Mouse (Mus musculus): ENCODE measurements around the gene Nudcd2. TPM values are rescaled to one million over a fixed set of nuclear protein-coding genes. Genes with fewer than 3 reads are reported as not detected.

Gene Nudcd2
- polyA plus RNA-seq, 1 experiment from 2014 or later: 52.3 TPM

DNA sequence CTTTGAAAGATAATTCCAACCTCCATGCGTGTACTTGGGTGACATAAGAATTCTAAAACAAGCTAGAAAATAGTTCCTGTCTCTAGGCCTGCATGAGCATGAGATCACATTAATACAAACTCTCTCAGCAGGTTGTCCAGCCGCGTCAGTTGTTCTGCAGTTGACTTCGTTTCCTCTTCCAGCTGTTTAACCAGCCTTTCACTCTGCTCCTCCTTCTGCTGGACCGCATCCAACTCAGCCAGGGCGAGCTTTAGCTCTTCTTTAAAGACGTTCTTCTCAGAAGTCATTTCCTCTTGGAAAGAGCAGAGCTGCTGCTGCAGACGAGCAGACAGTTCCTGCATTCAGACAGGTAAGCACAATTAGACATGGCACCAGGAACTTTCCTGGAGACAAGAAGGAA is 19.6 kb upstream of the Nudcd2 start:
- WGBS: 79% methylated on average over 8 of the region's 8 CpGs
- H3K4me1 ChIP-seq (ENCODE audit: control insufficient read depth, insufficient read depth, low read length): no peaks in the 10 kb centered on the region
- H3K4me3 ChIP-seq (ENCODE audit: low read depth, low read length): no peak overlapping the region
- no peak overlapping the region for H3K4me2 ChIP-seq (ENCODE audit: low read depth, low read length)
- ATAC-seq (ENCODE audit: low read depth): no peak
- no peaks in the 10 kb centered on the region for H3K9me3 ChIP-seq (ENCODE audit: control insufficient read depth, low read length)
- no peaks in the 10 kb centered on the region for H3K36me3 ChIP-seq (ENCODE audit: control insufficient read depth, insufficient read depth, low read length)
- no peak overlapping the region for H3K27ac ChIP-seq (ENCODE audit: low read depth, low read length)
- no peaks in the 10 kb centered on the region for H3K27me3 ChIP-seq (ENCODE audit: control insufficient read depth, insufficient read depth, low read length)
- no peak overlapping the region for H3K9ac ChIP-seq (replicated peaks; ENCODE audit: low read depth, low read length)

- WGBS: 97% methylated on average over 5 of the region's 5 CpGs
- no peak for ATAC-seq (ENCODE audit: low read depth)
- no peak overlapping the region for H3K4me2 ChIP-seq (ENCODE audit: low read depth, low read length)
- no peaks in the 10 kb centered on the region for H3K36me3 ChIP-seq (ENCODE audit: control insufficient read depth, insufficient read depth, low read length)
- H3K4me1 ChIP-seq (ENCODE audit: control insufficient read depth, insufficient read depth, low read length): no peaks in the 10 kb centered on the region
- no peaks in the 10 kb centered on the region for H3K27me3 ChIP-seq (ENCODE audit: control insufficient read depth, insufficient read depth, low read length)
- H3K9ac ChIP-seq (replicated peaks; ENCODE audit: low read depth, low read length): no peak overlapping the region
- no peaks in the 10 kb centered on the region for H3K9me3 ChIP-seq (ENCODE audit: control insufficient read depth, low read length)
- no peak overlapping the region for H3K4me3 ChIP-seq (ENCODE audit: low read depth, low read length)
- no peak overlapping the region for H3K27ac ChIP-seq (ENCODE audit: low read depth, low read length)
Measured at GRCm38 (mm10) chr11:40715524-40715923, 17.9 kb upstream of the Nudcd2 start.

GRCm38 (mm10) chr11:40718324-40718723 is 15.1 kb upstream of the Nudcd2 start:
- Histone ChIP-seq H3K9me3 (ENCODE audit: control insufficient read depth, low read length) (no peaks in the 10 kb centered on the region), H3K27me3 (ENCODE audit: control insufficient read depth, insufficient read depth, low read length) (no peaks in the 10 kb centered on the region), H3K27ac (ENCODE audit: low read depth, low read length) (no peak overlapping the region), H3K36me3 (ENCODE audit: control insufficient read depth, insufficient read depth, low read length) (no peaks in the 10 kb centered on the region), H3K4me3 (ENCODE audit: low read depth, low read length) (no peak overlapping the region), H3K9ac (replicated peaks; ENCODE audit: low read depth, low read length) (no peak overlapping the region), H3K4me2 (ENCODE audit: low read depth, low read length) (no peak overlapping the region), H3K4me1 (ENCODE audit: control insufficient read depth, insufficient read depth, low read length) (no peaks in the 10 kb centered on the region)
- no peak for ATAC-seq (ENCODE audit: low read depth)

DNA sequence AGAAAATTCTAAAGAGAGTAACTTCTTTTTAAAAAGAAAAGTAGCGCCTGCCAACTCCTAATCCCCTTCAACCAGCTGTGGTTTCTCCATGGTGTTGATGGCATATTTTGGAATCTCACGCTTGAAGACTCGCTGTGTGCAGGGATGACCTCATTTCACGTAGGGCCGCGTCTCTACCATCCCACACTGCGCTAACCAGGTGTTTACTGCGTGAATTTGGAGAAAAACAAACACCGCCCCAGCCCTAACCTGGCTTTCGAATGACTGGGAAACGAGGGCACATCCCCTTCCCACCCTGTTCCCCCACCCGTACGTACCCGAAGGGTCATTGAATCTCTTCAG is 499 bp upstream of the Nudcd2 start:
- peak; percentile 32 for ATAC-seq (ENCODE audit: low read depth)
- Histone ChIP-seq H3K4me2 (ENCODE audit: low read depth, low read length) (peak overlapping the region; percentile 58), H3K27ac (ENCODE audit: low read depth, low read length) (no peak overlapping the region), H3K9me3 (ENCODE audit: control insufficient read depth, low read length) (no peaks in the 10 kb centered on the region), H3K4me3 (ENCODE audit: low read depth, low read length) (peak overlapping the region; percentile 74), H3K9ac (replicated peaks; ENCODE audit: low read depth, low read length) (no peak overlapping the region), H3K27me3 (ENCODE audit: control insufficient read depth, insufficient read depth, low read length) (no peaks in the 10 kb centered on the region), H3K36me3 (ENCODE audit: control insufficient read depth, insufficient read depth, low read length) (peaks cover 14% of the 10 kb centered on the region), H3K4me1 (ENCODE audit: control insufficient read depth, insufficient read depth, low read length) (peaks cover 9% of the 10 kb centered on the region)
- 2% methylated on average over 14 of the region's 14 CpGs for WGBS

DNA sequence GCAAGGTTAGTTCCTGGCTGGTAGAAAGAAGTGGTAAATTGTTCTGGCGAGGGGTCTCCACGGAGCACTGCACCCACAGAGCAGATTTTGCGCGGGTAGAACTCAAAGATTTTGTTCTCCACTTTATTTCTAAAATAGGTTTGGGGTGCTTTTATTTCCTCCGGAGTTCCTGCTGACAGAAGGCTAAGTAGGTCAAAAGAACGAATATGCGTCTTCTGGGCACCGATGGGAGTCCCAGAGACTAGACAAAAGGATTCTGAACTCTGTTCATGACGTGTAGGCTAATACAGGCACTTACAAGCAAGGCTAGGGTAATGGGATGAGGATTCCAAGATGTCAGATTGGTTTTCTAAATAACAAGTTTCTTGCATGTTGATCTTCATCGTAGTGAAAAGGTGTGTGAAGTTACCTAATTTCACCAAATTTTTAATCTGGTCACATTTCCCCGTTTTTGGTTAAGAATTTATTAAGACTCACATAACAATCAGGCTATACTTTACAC is 835 bp downstream of the Nudcd2 start:
- Histone ChIP-seq H3K9me3 (ENCODE audit: control insufficient read depth, low read length) (no peaks in the 10 kb centered on the region), H3K27me3 (ENCODE audit: control insufficient read depth, insufficient read depth, low read length) (no peaks in the 10 kb centered on the region), H3K27ac (ENCODE audit: low read depth, low read length) (peak overlapping the region; percentile 83; the same call in 1 of the 2 replicates), H3K9ac (replicated peaks; ENCODE audit: low read depth, low read length) (peak overlapping the region; percentile 90), H3K4me1 (ENCODE audit: control insufficient read depth, insufficient read depth, low read length) (peaks cover 9% of the 10 kb centered on the region), H3K4me2 (ENCODE audit: low read depth, low read length) (peak overlapping the region; percentile 83), H3K4me3 (ENCODE audit: low read depth, low read length) (peak overlapping the region; percentile 74), H3K36me3 (ENCODE audit: control insufficient read depth, insufficient read depth, low read length) (peaks cover 25% of the 10 kb centered on the region)
- WGBS: 7% methylated on average over 11 of the region's 11 CpGs
- ATAC-seq (ENCODE audit: low read depth): no peak

DNA sequence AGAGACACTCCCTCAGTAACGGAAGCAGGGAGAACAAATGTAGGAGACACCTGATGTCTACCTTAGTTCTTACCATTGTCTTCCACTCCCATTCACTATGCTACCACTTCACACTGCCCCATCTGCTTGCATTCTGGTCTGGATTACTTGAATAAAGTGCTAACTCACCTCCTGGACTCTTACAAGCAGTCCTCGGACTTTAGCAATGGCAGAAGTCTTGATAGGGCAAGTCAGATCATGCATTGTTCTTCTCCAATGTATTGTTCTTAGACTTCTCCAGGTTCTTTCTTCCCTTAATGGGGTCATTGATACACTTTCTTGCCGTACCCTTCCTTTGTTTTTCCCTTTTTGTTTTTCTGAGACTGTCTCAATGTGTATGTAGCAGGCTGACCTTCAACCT is 3.9 kb downstream of the Nudcd2 start:
- no peak overlapping the region for H3K9ac ChIP-seq (replicated peaks; ENCODE audit: low read depth, low read length)
- no peaks in the 10 kb centered on the region for H3K27me3 ChIP-seq (ENCODE audit: control insufficient read depth, insufficient read depth, low read length)
- H3K4me3 ChIP-seq (ENCODE audit: low read depth, low read length): no peak overlapping the region
- no peak overlapping the region for H3K4me2 ChIP-seq (ENCODE audit: low read depth, low read length)
- no peak for ATAC-seq (ENCODE audit: low read depth)
- no peak overlapping the region for H3K27ac ChIP-seq (ENCODE audit: low read depth, low read length)
- peaks cover 9% of the 10 kb centered on the region for H3K4me1 ChIP-seq (ENCODE audit: control insufficient read depth, insufficient read depth, low read length)
- peaks cover 33% of the 10 kb centered on the region for H3K36me3 ChIP-seq (ENCODE audit: control insufficient read depth, insufficient read depth, low read length)
- H3K9me3 ChIP-seq (ENCODE audit: control insufficient read depth, low read length): no peaks in the 10 kb centered on the region
- WGBS: 89% methylated on average over 3 of the region's 3 CpGs

DNA sequence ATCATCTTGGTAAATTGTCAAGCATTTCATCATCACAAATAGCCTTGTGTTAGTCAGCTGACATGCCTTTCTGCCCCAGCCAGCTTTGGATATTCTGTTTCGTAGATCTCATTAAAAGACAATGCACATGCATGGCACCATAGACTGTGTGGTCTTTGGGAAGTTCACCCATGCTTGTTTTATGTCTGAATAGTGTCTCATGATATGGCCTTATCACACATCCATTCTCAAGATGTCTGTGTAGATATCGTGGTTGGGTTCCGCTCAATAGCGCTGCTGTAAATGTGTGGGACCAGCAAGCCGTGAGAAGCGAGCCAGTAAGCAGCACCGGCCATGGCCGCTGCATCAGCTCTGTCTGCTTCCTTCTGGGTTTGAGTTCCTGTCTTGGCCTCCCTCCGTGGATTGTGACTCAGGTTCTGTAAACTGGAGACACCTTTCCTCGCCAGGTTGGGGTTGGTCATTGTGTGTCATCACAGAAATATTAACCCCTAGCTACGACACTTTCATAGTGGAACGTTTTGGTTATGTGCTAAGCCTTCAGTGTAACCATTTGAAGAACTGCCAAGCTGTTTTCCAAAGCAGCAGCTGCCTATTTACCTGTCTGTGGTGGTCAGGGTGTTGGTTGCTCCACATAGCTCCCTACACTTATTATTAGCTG is 8.3 kb downstream of the Nudcd2 start:
- Histone ChIP-seq H3K4me2 (ENCODE audit: low read depth, low read length) (no peak overlapping the region), H3K4me3 (ENCODE audit: low read depth, low read length) (no peak overlapping the region), H3K36me3 (ENCODE audit: control insufficient read depth, insufficient read depth, low read length) (peaks cover 29% of the 10 kb centered on the region), H3K4me1 (ENCODE audit: control insufficient read depth, insufficient read depth, low read length) (no peaks in the 10 kb centered on the region), H3K9me3 (ENCODE audit: control insufficient read depth, low read length) (no peaks in the 10 kb centered on the region), H3K9ac (replicated peaks; ENCODE audit: low read depth, low read length) (no peak overlapping the region), H3K27me3 (ENCODE audit: control insufficient read depth, insufficient read depth, low read length) (no peaks in the 10 kb centered on the region), H3K27ac (ENCODE audit: low read depth, low read length) (no peak overlapping the region)
- ATAC-seq (ENCODE audit: low read depth): no peak
- 91% methylated on average over 12 of the region's 12 CpGs for WGBS

- Histone ChIP-seq H3K27me3 (ENCODE audit: control insufficient read depth, insufficient read depth, low read length) (no peaks in the 10 kb centered on the region), H3K4me1 (ENCODE audit: control insufficient read depth, insufficient read depth, low read length) (no peaks in the 10 kb centered on the region), H3K27ac (ENCODE audit: low read depth, low read length) (no peak overlapping the region), H3K4me3 (ENCODE audit: low read depth, low read length) (no peak overlapping the region), H3K4me2 (ENCODE audit: low read depth, low read length) (no peak overlapping the region), H3K9ac (replicated peaks; ENCODE audit: low read depth, low read length) (no peak overlapping the region), H3K9me3 (ENCODE audit: control insufficient read depth, low read length) (no peaks in the 10 kb centered on the region), H3K36me3 (ENCODE audit: control insufficient read depth, insufficient read depth, low read length) (peaks cover 8% of the 10 kb centered on the region; the same call in 1 of the 2 replicates)
- 90% methylated on average over 3 of the region's 3 CpGs for WGBS
- no peak for ATAC-seq (ENCODE audit: low read depth)
Measured at GRCm38 (mm10) chr11:40744348-40744747, 10.9 kb downstream of the Nudcd2 start.

GRCm38 (mm10) chr11:40746361-40746760 is 12.9 kb downstream of the Nudcd2 start:
- Histone ChIP-seq H3K36me3 (ENCODE audit: control insufficient read depth, insufficient read depth, low read length) (0 out of 2 replicates have a peak, but pooled peaks cover 3% of the 10 kb centered on the region), H3K9me3 (ENCODE audit: control insufficient read depth, low read length) (no peaks in the 10 kb centered on the region), H3K4me2 (ENCODE audit: low read depth, low read length) (no peak overlapping the region), H3K27ac (ENCODE audit: low read depth, low read length) (no peak overlapping the region), H3K9ac (replicated peaks; ENCODE audit: low read depth, low read length) (no peak overlapping the region), H3K27me3 (ENCODE audit: control insufficient read depth, insufficient read depth, low read length) (no peaks in the 10 kb centered on the region), H3K4me3 (ENCODE audit: low read depth, low read length) (no peak overlapping the region), H3K4me1 (ENCODE audit: control insufficient read depth, insufficient read depth, low read length) (no peaks in the 10 kb centered on the region)
- 92% methylated on average over 12 of the region's 12 CpGs for WGBS
- no peak for ATAC-seq (ENCODE audit: low read depth)
